Mouse (Mus musculus) G1E (cell line): Measurements from ENCODE around the gene Rhou.

Experiments
- CTCF ChIP-seq: IDR thresholded peaks from 2 replicates; pipeline ENCODE4 v1.5.1; 2012; ENCODE audit warnings: low read depth, low read length, inconsistent platforms, mixed read lengths
- POLR2AphosphoS5 ChIP-seq: IDR thresholded peaks from 2 replicates; pipeline ENCODE4 v1.6.1; 2012; ENCODE audit warnings: low read depth, low read length, inconsistent platforms; ENCODE audit not compliant: insufficient replicate concordance
- TAL1 ChIP-seq: conservative IDR thresholded peaks from 2 replicates; pipeline ENCODE4 v1.6.1; 2012; ENCODE audit warnings: low read depth, low read length, inconsistent platforms, mixed read lengths

GRCm38 (mm10) chr8:123654763-123655162 lies 1.0 kb downstream of the Rhou start:
- TF ChIP-seq CTCF (no peak), POLR2AphosphoS5 (no peak), TAL1 (no peak)
